Mouse (Mus musculus) intestine, postnatal 0 days (tissue): ENCODE measurements around the gene Pxdc1. TPM values are rescaled to one million over a fixed set of nuclear protein-coding genes. Genes with fewer than 3 reads are reported as not detected.
A peak's percentile ranks its signal among the peaks of the same experiment; 100 is the strongest.

Source experiments
- ATAC-seq: fragments of 200-750 bp; cut with Nextera tagmentation; 2 replicates; pipeline ENCODE4 v1.8.0; 2017; ENCODE audit warnings: mild to moderate bottlenecking, moderate TSS enrichment, moderate library complexity
- H3K27ac ChIP-seq: fragments of 300-500 bp; sonication (generic); 2 replicates; pipeline ENCODE4 v1.5.1; 2014; ENCODE audit warnings: mild to moderate bottlenecking, low read depth, low read length, moderate library complexity
- H3K27me3 ChIP-seq: fragments of 300-500 bp; sonication (generic); replicated peaks from 2 replicates; pipeline ENCODE4 v1.6.1; 2014; ENCODE audit warnings: low read length, mixed read lengths; ENCODE audit not compliant: control insufficient read depth, insufficient read depth
- H3K36me3 ChIP-seq: fragments of 300-500 bp; sonication (generic); 2 replicates; pipeline ENCODE4 v1.6.1; 2014; ENCODE audit warnings: mild to moderate bottlenecking, moderate library complexity; ENCODE audit not compliant: control insufficient read depth, insufficient read depth
- H3K4me1 ChIP-seq: fragments of 300-500 bp; sonication (generic); replicated peaks from 2 replicates; pipeline ENCODE4 v1.6.1; 2014; ENCODE audit warnings: antibody characterized with exemption, low read length, mixed read lengths; ENCODE audit not compliant: control insufficient read depth, insufficient read depth
- H3K4me2 ChIP-seq: fragments of 300-500 bp; sonication (generic); replicated peaks from 2 replicates; pipeline ENCODE4 v1.6.1; 2014; ENCODE audit warnings: low read depth, mild to moderate bottlenecking, moderate library complexity
- H3K4me3 ChIP-seq: fragments of 300-500 bp; sonication (generic); 2 replicates; pipeline ENCODE4 v1.5.1; 2014; ENCODE audit warnings: low read depth, low read length
- H3K9ac ChIP-seq: fragments of 300-500 bp; sonication (generic); 2 replicates; pipeline ENCODE4 v1.6.1; 2014; ENCODE audit warnings: mild to moderate bottlenecking, low read depth, low read length
- H3K9me3 ChIP-seq: fragments of 300-500 bp; sonication (generic); 2 replicates; pipeline ENCODE4 v1.6.1; 2016; ENCODE audit warnings: mixed run types; ENCODE audit not compliant: control insufficient read depth
- CTCF ChIP-seq: sonication (generic); IDR thresholded peaks from 2 replicates; pipeline ENCODE4 v1.5.1; 2016; ENCODE audit warnings: low read depth, mild to moderate bottlenecking, control low read depth, antibody characterized with exemption, moderate library complexity
- WGBS: fragments of 180-500 bp; shearing (Covaris S2); extraction: QIAGEN DNeasy Blood & Tissue Kit; methylation state at CpG from one replicate; pipeline ENCODE4 v1.1.7; 2014; 5-methylcytosine and 5-hydroxymethylcytosine counted together
- polyA plus RNA-seq: library from polyadenylated mRNA; unstranded; fragments of >200 nt; fragmentation: Nextera tagmentation; extraction: Ambion mirVana; gene quantifications from 2 replicates; pipeline ENCODE4 v1.2.1, GENCODE M21; 2015

Gene Pxdc1
- polyA plus RNA-seq, 1 experiment from 2014 or later, result 80.4 TPM

DNA sequence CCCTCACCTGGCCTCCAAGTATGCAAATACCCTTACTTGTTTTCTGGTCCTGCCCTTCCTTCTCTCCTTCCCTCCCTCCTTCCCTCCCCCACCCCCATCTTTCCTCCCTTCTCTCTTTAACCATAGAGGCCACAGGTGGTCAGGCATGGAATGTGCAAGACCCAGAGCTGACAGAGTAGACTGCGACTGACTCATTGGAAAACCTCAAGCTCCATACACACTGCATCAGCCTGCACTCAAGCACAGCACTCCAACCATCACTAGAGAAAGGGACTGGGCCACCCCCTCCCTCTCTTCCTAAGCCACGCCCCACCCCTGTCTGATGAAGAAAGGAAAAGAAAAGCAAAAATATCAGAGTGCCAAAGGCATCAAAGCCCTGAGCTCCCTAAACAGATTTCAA lies 12.2 kb downstream of the Pxdc1 start:
- Histone ChIP-seq H3K9ac (no peak overlapping the region), H3K4me2 (no peak overlapping the region), H3K9me3 (no peaks in the 10 kb centered on the region), H3K4me1 (no peaks in the 10 kb centered on the region), H3K27ac (no peak overlapping the region), H3K36me3 (peaks cover 30% of the 10 kb centered on the region), H3K27me3 (no peaks in the 10 kb centered on the region), H3K4me3 (no peak overlapping the region)
- WGBS, result 68% methylated on average over 2 of the region's 2 CpGs
- no peak for TF ChIP-seq CTCF
- ATAC-seq, result no peak

DNA sequence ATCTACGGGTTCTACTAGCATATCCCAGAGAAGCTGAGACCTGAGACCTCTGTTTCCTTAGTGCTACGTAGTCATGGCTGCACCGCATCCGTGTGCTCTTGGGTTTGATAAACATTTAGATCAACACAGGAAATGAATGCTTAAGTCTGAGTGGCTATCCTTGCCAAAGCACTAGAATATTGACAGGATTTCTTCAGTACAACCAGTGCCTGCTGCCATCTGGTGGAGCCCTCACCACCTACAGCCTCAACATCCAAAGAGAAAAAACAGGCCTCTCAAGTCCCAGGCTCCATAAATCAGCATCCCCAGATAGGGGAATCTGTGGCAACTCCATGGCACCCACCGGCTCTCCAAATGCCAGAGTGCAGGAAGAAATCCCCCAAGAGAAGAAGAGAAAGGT lies 17.3 kb downstream of the Pxdc1 start:
- peak; percentile 92 for TF ChIP-seq CTCF
- H3K27ac ChIP-seq, result no peak overlapping the region
- H3K36me3 ChIP-seq, result peaks cover 33% of the 10 kb centered on the region
- no peak overlapping the region for H3K4me3 ChIP-seq
- no peak overlapping the region for H3K4me2 ChIP-seq
- peak; percentile 44; the same call in 1 of the 2 replicates for ATAC-seq
- no peaks in the 10 kb centered on the region for H3K9me3 ChIP-seq
- H3K9ac ChIP-seq, result no peak overlapping the region
- H3K27me3 ChIP-seq, result no peaks in the 10 kb centered on the region
- 30% methylated on average over 5 of the region's 5 CpGs for WGBS
- no peaks in the 10 kb centered on the region for H3K4me1 ChIP-seq

DNA sequence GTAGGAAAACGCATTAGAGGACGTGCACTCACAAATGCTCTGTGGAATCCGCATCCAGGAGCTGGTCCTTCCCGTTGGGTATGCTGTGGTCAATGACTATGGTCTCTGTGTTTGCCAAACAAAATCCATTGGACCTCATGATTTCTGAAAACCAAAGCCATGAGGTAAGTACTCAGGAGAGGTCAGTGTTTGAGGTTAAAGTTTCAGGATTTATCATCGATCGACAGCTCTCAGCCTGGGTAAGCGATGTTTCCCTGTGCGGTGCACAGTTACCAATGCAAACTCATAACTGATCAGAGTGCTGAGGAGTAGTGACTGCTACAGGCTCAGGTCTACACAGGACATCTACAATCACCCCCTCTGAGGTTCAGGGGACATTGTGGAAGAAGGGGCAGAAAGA lies 23.0 kb downstream of the Pxdc1 start:
- no peak for TF ChIP-seq CTCF

DNA sequence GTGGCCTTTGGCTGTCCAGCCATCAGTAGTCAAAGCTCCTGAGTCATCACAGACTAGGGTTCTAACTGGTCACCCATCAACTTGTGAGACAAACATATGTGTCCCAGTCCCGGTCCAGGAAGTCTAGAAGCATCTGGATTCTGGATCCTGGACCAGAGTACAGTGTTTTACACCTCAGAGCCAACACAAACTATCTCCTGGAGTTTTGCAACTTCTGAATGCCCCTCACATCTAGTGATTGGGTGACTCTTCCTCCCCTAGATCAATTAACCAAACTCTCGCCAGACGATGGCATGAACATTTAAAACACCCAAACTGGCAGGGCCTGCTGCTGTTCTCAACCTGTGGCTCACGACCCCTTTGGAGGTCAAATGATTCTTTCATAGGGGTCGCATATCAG lies 23.5 kb downstream of the Pxdc1 start:
- no peak for ATAC-seq
- H3K9me3 ChIP-seq, result no peaks in the 10 kb centered on the region
- peaks cover 21% of the 10 kb centered on the region; the same call in 1 of the 2 replicates for H3K36me3 ChIP-seq
- H3K4me3 ChIP-seq, result no peak overlapping the region
- H3K4me1 ChIP-seq, result no peaks in the 10 kb centered on the region
- H3K9ac ChIP-seq, result no peak overlapping the region
- H3K27me3 ChIP-seq, result no peaks in the 10 kb centered on the region
- TF ChIP-seq CTCF, result no peak
- no peak overlapping the region for H3K4me2 ChIP-seq
- WGBS, result 89% methylated on average over 5 of the region's 5 CpGs
- no peak overlapping the region for H3K27ac ChIP-seq

More for the DNA sequence above, 23.0 kb downstream of the Pxdc1 start:
- 94% methylated on average over 8 of the region's 8 CpGs for WGBS
- Histone ChIP-seq H3K36me3 (peaks cover 26% of the 10 kb centered on the region; the same call in 1 of the 2 replicates), H3K4me3 (no peak overlapping the region), H3K9me3 (no peaks in the 10 kb centered on the region), H3K27me3 (no peaks in the 10 kb centered on the region), H3K4me1 (no peaks in the 10 kb centered on the region), H3K9ac (no peak overlapping the region), H3K4me2 (no peak overlapping the region), H3K27ac (no peak overlapping the region)
- no peak for ATAC-seq

DNA sequence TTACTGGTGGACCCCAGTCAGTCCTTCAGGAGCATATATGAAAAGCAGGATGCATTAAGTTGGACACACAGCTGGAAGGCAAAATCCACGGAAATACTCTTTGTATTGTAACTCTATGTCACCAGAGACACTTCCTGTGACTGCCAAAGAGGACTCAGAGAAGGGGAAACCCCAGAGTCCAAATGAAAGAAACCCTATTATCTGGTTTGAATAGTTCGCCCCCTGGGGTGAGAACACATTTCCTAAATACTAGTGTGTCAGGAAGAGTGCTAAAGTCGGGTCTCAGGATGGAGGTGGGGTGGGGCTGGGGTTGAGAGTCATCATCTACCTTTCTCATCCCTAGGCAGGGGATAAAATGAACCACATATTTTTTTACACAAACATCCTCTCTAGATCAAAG lies 25.8 kb downstream of the Pxdc1 start:
- no peak for TF ChIP-seq CTCF
- no peak for ATAC-seq
- H3K4me2 ChIP-seq, result no peak overlapping the region
- no peaks in the 10 kb centered on the region for H3K9me3 ChIP-seq
- H3K4me3 ChIP-seq, result no peak overlapping the region
- H3K9ac ChIP-seq, result no peak overlapping the region
- H3K36me3 ChIP-seq, result peaks cover 12% of the 10 kb centered on the region; the same call in 1 of the 2 replicates
- H3K4me1 ChIP-seq, result no peaks in the 10 kb centered on the region
- no peak overlapping the region for H3K27ac ChIP-seq
- no peaks in the 10 kb centered on the region for H3K27me3 ChIP-seq
- 69% methylated on average over 3 of the region's 3 CpGs for WGBS

DNA sequence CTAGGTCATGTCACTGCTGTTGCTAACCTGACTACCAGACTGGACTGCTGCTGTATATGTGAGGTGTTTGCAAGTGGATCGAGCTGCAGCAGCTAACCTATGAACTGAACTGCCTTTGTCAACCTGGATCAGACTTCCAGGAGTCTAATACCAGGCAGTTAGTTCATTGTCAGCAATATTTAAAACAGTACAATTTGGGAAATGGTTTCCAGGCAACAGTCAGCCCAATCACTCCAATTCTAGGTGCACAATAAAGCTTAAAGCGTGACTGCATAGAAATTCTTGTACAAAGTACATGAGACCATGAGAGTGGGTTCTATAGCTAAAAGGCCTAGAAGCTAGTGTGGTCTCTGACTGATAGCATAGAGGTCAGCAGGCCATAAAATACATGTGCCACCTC lies 28.9 kb downstream of the Pxdc1 start:
- no peak overlapping the region for H3K4me2 ChIP-seq
- H3K27me3 ChIP-seq, result no peaks in the 10 kb centered on the region
- WGBS, result 80% methylated on average over 2 of the region's 2 CpGs
- no peaks in the 10 kb centered on the region for H3K4me1 ChIP-seq
- no peak overlapping the region for H3K27ac ChIP-seq
- no peaks in the 10 kb centered on the region for H3K9me3 ChIP-seq
- no peak for ATAC-seq
- peaks cover 12% of the 10 kb centered on the region; the same call in 1 of the 2 replicates for H3K36me3 ChIP-seq
- no peak for TF ChIP-seq CTCF
- no peak overlapping the region for H3K4me3 ChIP-seq
- no peak overlapping the region for H3K9ac ChIP-seq

DNA sequence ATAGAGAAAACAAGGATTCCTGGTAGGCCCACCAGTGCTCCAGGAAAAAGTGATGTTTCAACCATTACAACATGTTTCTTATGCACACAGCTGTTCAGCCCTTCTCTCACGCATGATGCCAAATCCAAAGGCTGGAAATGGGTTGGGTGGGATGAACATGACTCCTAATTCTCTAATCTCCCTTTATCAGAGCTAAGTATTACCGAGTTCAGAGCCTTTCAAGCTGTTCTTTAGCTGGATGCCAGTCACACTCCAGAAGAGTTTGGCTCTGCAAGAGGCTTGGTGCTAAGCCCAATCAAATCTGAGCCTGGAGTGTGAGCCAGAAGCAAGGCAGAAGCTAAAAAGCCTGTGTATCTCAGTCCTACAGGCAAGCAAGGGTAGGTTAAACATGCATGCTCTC lies 40.9 kb downstream of the Pxdc1 start:
- Histone ChIP-seq H3K9ac (no peak overlapping the region), H3K4me1 (no peaks in the 10 kb centered on the region), H3K27ac (no peak overlapping the region), H3K9me3 (no peaks in the 10 kb centered on the region), H3K27me3 (no peaks in the 10 kb centered on the region), H3K36me3 (no peaks in the 10 kb centered on the region), H3K4me2 (no peak overlapping the region), H3K4me3 (no peak overlapping the region)
- TF ChIP-seq CTCF, result no peak
- 75% methylated on average over 2 of the region's 2 CpGs for WGBS
- ATAC-seq, result no peak
